Mouse (Mus musculus): ENCODE data around the gene Zp3. TPM values are rescaled to one million over a fixed set of nuclear protein-coding genes. Genes with fewer than 3 reads are reported as not detected.
A peak's percentile ranks its signal among the peaks of the same experiment; 100 is the strongest.

Zp3 gene
- polyA plus RNA-seq, 1 experiment from 2014 or later, result 0.58 TPM

GRCm38 (mm10) chr5:135987248-135987647 lies 7.3 kb downstream of the Zp3 start:
- peak; percentile 44 for DNase-seq (ENCODE audit: low spot score)
- 61% methylated on average over 11 of the region's 11 CpGs for WGBS
- H3K9ac ChIP-seq (ENCODE audit: low read depth, low read length), result no peak overlapping the region

GRCm38 (mm10) chr5:135990601-135991000 lies 10.7 kb downstream of the Zp3 start:
- H3K4me2 ChIP-seq (ENCODE audit: low read depth, low read length), result no peak overlapping the region
- no peak for DNase-seq (ENCODE audit: low spot score)
- no peak for ATAC-seq (ENCODE audit: low read depth)
- 0 out of 2 replicates have a peak, but pooled peaks cover 2% of the 10 kb centered on the region for H3K4me1 ChIP-seq (ENCODE audit: control insufficient read depth, insufficient read depth, low read length)
- no peak overlapping the region for H3K27ac ChIP-seq (replicated peaks; ENCODE audit: low read depth, low read length)
- no peaks in the 10 kb centered on the region for H3K36me3 ChIP-seq (ENCODE audit: control insufficient read depth, insufficient read depth, low read length)
- no peak overlapping the region for H3K9ac ChIP-seq (ENCODE audit: low read depth, low read length)
- no peaks in the 10 kb centered on the region for H3K27me3 ChIP-seq (replicated peaks; ENCODE audit: control insufficient read depth, insufficient read depth, low read length)
- no peaks in the 10 kb centered on the region for H3K9me3 ChIP-seq (ENCODE audit: control insufficient read depth, low read length)
- 70% methylated on average over 5 of the region's 5 CpGs for WGBS
- no peak overlapping the region for H3K4me3 ChIP-seq (ENCODE audit: low read depth, low read length)

More at GRCm38 (mm10) chr5:135987248-135987647, 7.3 kb downstream of the Zp3 start:
- Histone ChIP-seq H3K36me3 (ENCODE audit: control insufficient read depth, insufficient read depth, low read length) (no peaks in the 10 kb centered on the region), H3K27ac (replicated peaks; ENCODE audit: low read depth, low read length) (no peak overlapping the region), H3K4me3 (ENCODE audit: low read depth, low read length) (no peak overlapping the region), H3K4me1 (ENCODE audit: control insufficient read depth, insufficient read depth, low read length) (no peaks in the 10 kb centered on the region), H3K9me3 (ENCODE audit: control insufficient read depth, low read length) (no peaks in the 10 kb centered on the region), H3K27me3 (replicated peaks; ENCODE audit: control insufficient read depth, insufficient read depth, low read length) (no peaks in the 10 kb centered on the region), H3K4me2 (ENCODE audit: low read depth, low read length) (no peak overlapping the region)
- no peak for ATAC-seq (ENCODE audit: low read depth)

- no peaks in the 10 kb centered on the region for H3K27me3 ChIP-seq (replicated peaks; ENCODE audit: control insufficient read depth, insufficient read depth, low read length)
- DNase-seq (ENCODE audit: low spot score) (no peak), ATAC-seq (ENCODE audit: low read depth) (no peak)
- H3K9ac ChIP-seq (ENCODE audit: low read depth, low read length), result no peak overlapping the region
- H3K36me3 ChIP-seq (ENCODE audit: control insufficient read depth, insufficient read depth, low read length), result peaks cover 20% of the 10 kb centered on the region
- no peak overlapping the region for H3K27ac ChIP-seq (replicated peaks; ENCODE audit: low read depth, low read length)
- H3K9me3 ChIP-seq (ENCODE audit: control insufficient read depth, low read length), result no peaks in the 10 kb centered on the region
- H3K4me1 ChIP-seq (ENCODE audit: control insufficient read depth, insufficient read depth, low read length), result 0 out of 2 replicates have a peak, but pooled peaks cover 3% of the 10 kb centered on the region
- H3K4me2 ChIP-seq (ENCODE audit: low read depth, low read length), result no peak overlapping the region
- no peak overlapping the region for H3K4me3 ChIP-seq (ENCODE audit: low read depth, low read length)
- WGBS, result 60% methylated on average over 5 of the region's 5 CpGs
Observed at GRCm38 (mm10) chr5:135993381-135993965, 13.6 kb downstream of the Zp3 start.

GRCm38 (mm10) chr5:135994335-135994724 lies 14.4 kb downstream of the Zp3 start:
- DNase-seq (ENCODE audit: low spot score) (no peak), ATAC-seq (ENCODE audit: low read depth) (no peak)
- 0 out of 2 replicates have a peak, but pooled peaks cover 3% of the 10 kb centered on the region for H3K4me1 ChIP-seq (ENCODE audit: control insufficient read depth, insufficient read depth, low read length)
- WGBS, result 67% methylated on average over 8 of the region's 8 CpGs
- H3K9ac ChIP-seq (ENCODE audit: low read depth, low read length), result no peak overlapping the region
- H3K4me3 ChIP-seq (ENCODE audit: low read depth, low read length), result peak overlapping the region; percentile 78
- no peaks in the 10 kb centered on the region for H3K27me3 ChIP-seq (replicated peaks; ENCODE audit: control insufficient read depth, insufficient read depth, low read length)
- H3K27ac ChIP-seq (replicated peaks; ENCODE audit: low read depth, low read length), result no peak overlapping the region; the same call in 1 of the 2 replicates
- H3K9me3 ChIP-seq (ENCODE audit: control insufficient read depth, low read length), result no peaks in the 10 kb centered on the region
- H3K36me3 ChIP-seq (ENCODE audit: control insufficient read depth, insufficient read depth, low read length), result peaks cover 27% of the 10 kb centered on the region
- no peak overlapping the region for H3K4me2 ChIP-seq (ENCODE audit: low read depth, low read length)

GRCm38 (mm10) chr5:135994725-135995687 lies 15.1 kb downstream of the Zp3 start, which contains the start of gene Dtx2:
Dtx2 (plus strand) TSS chr5:135994800.
- Histone ChIP-seq H3K36me3 (ENCODE audit: control insufficient read depth, insufficient read depth, low read length) (peaks cover 27% of the 10 kb centered on the region), H3K4me3 (ENCODE audit: low read depth, low read length) (peak within 1 kb of the TSS; percentile 78)
- WGBS, result under 1% methylated on average over 29 of the region's 47 CpGs

GRCm38 (mm10) chr5:135996162-135996561 lies 16.3 kb downstream of the Zp3 start:
- peak overlapping the region; percentile 69; the same call in 1 of the 2 replicates for H3K4me2 ChIP-seq (ENCODE audit: low read depth, low read length)
- H3K27ac ChIP-seq (replicated peaks; ENCODE audit: low read depth, low read length), result no peak overlapping the region
- 90% methylated on average over 8 of the region's 8 CpGs for WGBS
- no peaks in the 10 kb centered on the region for H3K27me3 ChIP-seq (replicated peaks; ENCODE audit: control insufficient read depth, insufficient read depth, low read length)
- H3K4me3 ChIP-seq (ENCODE audit: low read depth, low read length), result no peak overlapping the region
- peaks cover 29% of the 10 kb centered on the region for H3K36me3 ChIP-seq (ENCODE audit: control insufficient read depth, insufficient read depth, low read length)
- peak overlapping the region; percentile 88 for H3K9ac ChIP-seq (ENCODE audit: low read depth, low read length)
- DNase-seq (ENCODE audit: low spot score) (no peak), ATAC-seq (ENCODE audit: low read depth) (no peak)
- no peaks in the 10 kb centered on the region for H3K9me3 ChIP-seq (ENCODE audit: control insufficient read depth, low read length)
- H3K4me1 ChIP-seq (ENCODE audit: control insufficient read depth, insufficient read depth, low read length), result 0 out of 2 replicates have a peak, but pooled peaks cover 3% of the 10 kb centered on the region

More at GRCm38 (mm10) chr5:135994725-135995687, 15.1 kb downstream of the Zp3 start, which contains the start of gene Dtx2:
- no peaks in the 10 kb centered on the region for H3K27me3 ChIP-seq (replicated peaks; ENCODE audit: control insufficient read depth, insufficient read depth, low read length)
- peak; percentile 96 for DNase-seq (ENCODE audit: low spot score)
- ATAC-seq (ENCODE audit: low read depth), result peak; percentile 98
- H3K27ac ChIP-seq (replicated peaks; ENCODE audit: low read depth, low read length), result peak within 1 kb of the TSS; percentile 87
- peak within 1 kb of the TSS; percentile 69 for H3K4me2 ChIP-seq (ENCODE audit: low read depth, low read length)
- peak within 1 kb of the TSS; percentile 88 for H3K9ac ChIP-seq (ENCODE audit: low read depth, low read length)
- 0 out of 2 replicates have a peak, but pooled peaks cover 3% of the 10 kb centered on the region for H3K4me1 ChIP-seq (ENCODE audit: control insufficient read depth, insufficient read depth, low read length)
- H3K9me3 ChIP-seq (ENCODE audit: control insufficient read depth, low read length), result no peaks in the 10 kb centered on the region

GRCm38 (mm10) chr5:136001222-136001621 lies 21.3 kb downstream of the Zp3 start:
- Histone ChIP-seq H3K4me1 (ENCODE audit: control insufficient read depth, insufficient read depth, low read length) (0 out of 2 replicates have a peak, but pooled peaks cover 3% of the 10 kb centered on the region), H3K27ac (replicated peaks; ENCODE audit: low read depth, low read length) (no peak overlapping the region), H3K4me2 (ENCODE audit: low read depth, low read length) (no peak overlapping the region), H3K9me3 (ENCODE audit: control insufficient read depth, low read length) (no peaks in the 10 kb centered on the region), H3K27me3 (replicated peaks; ENCODE audit: control insufficient read depth, insufficient read depth, low read length) (no peaks in the 10 kb centered on the region), H3K36me3 (ENCODE audit: control insufficient read depth, insufficient read depth, low read length) (peaks cover 37% of the 10 kb centered on the region), H3K9ac (ENCODE audit: low read depth, low read length) (no peak overlapping the region), H3K4me3 (ENCODE audit: low read depth, low read length) (no peak overlapping the region)
- DNase-seq (ENCODE audit: low spot score), result no peak
- ATAC-seq (ENCODE audit: low read depth), result no peak
- 92% methylated on average over 6 of the region's 6 CpGs for WGBS

- WGBS, result 61% methylated on average over 2 of the region's 2 CpGs
- Histone ChIP-seq H3K27ac (replicated peaks; ENCODE audit: low read depth, low read length) (peak overlapping the region; percentile 44), H3K4me2 (ENCODE audit: low read depth, low read length) (no peak overlapping the region), H3K4me3 (ENCODE audit: low read depth, low read length) (no peak overlapping the region), H3K36me3 (ENCODE audit: control insufficient read depth, insufficient read depth, low read length) (peaks cover 28% of the 10 kb centered on the region), H3K9ac (ENCODE audit: low read depth, low read length) (no peak overlapping the region), H3K4me1 (ENCODE audit: control insufficient read depth, insufficient read depth, low read length) (0 out of 2 replicates have a peak, but pooled peaks cover 3% of the 10 kb centered on the region), H3K27me3 (replicated peaks; ENCODE audit: control insufficient read depth, insufficient read depth, low read length) (no peaks in the 10 kb centered on the region), H3K9me3 (ENCODE audit: control insufficient read depth, low read length) (no peaks in the 10 kb centered on the region)
- DNase-seq (ENCODE audit: low spot score) (peak; percentile 65), ATAC-seq (ENCODE audit: low read depth) (peak; percentile 31; the same call in 1 of the 2 replicates)
Observed at GRCm38 (mm10) chr5:136002325-136002724, 22.4 kb downstream of the Zp3 start.

Measured in embryonic facial prominence, embryonic 14.5 days (tissue).